Mouse (Mus musculus) erythroblast, embryonic 14.5 days (primary cell): ENCODE data around the gene Shroom2. TPM values are rescaled to one million over a fixed set of nuclear protein-coding genes. Genes with fewer than 3 reads are reported as not detected.
"Not testable (repeated sequence)": the region's sequence is repeated elsewhere in the genome, so short reads cannot be mapped to it uniquely, and the experiment has no call there.

ENCODE experiments used
- H3K27me3 ChIP-seq: 2 replicates; pipeline ENCODE4 v1.6.1; 2012; ENCODE audit warnings: inconsistent platforms; ENCODE audit not compliant: control insufficient read depth
- H3K36me3 ChIP-seq: 2 replicates; pipeline ENCODE4 v1.6.1; 2012; ENCODE audit warnings: mild to moderate bottlenecking, inconsistent platforms; ENCODE audit not compliant: control insufficient read depth
- H3K4me1 ChIP-seq: 2 replicates; pipeline ENCODE4 v1.6.1; 2012; ENCODE audit warnings: inconsistent platforms; ENCODE audit not compliant: control insufficient read depth
- H3K4me3 ChIP-seq: replicated peaks from 2 replicates; pipeline ENCODE3; 2012; ENCODE audit warnings: moderate library complexity, mild to moderate bottlenecking, inconsistent platforms
- H3K9me3 ChIP-seq: 2 replicates; pipeline ENCODE4 v1.6.1; 2012; ENCODE audit warnings: low read length, inconsistent platforms, mixed read lengths; ENCODE audit not compliant: control insufficient read depth
- GATA1 ChIP-seq: IDR thresholded peaks from 2 replicates; pipeline ENCODE4 v1.6.1; 2012; ENCODE audit warnings: low read length, inconsistent platforms, mixed read lengths
- TAL1 ChIP-seq: IDR thresholded peaks from 3 replicates; pipeline ENCODE4 v1.6.1; 2012; ENCODE audit warnings: low read length, inconsistent platforms, mixed read lengths
- polyA plus RNA-seq: library from polyadenylated mRNA; stranded (reverse); fragments of >175 nt; gene quantifications from 2 replicates; pipeline ENCODE4 v1.2.3, GENCODE M21; 2012

The Shroom2 gene
- polyA plus RNA-seq, 1 experiment = not detected

GRCm38 (mm10) chrX:152762855-152763254 lies 6.4 kb downstream of the Shroom2 start:
- no peak for TF ChIP-seq TAL1
- TF ChIP-seq GATA1 = no peak
- Histone ChIP-seq H3K27me3 (peaks cover 3% of the 10 kb centered on the region; the same call in 1 of the 2 replicates), H3K36me3 (no peaks in the 10 kb centered on the region)

GRCm38 (mm10) chrX:152762437-152762836 lies 6.8 kb downstream of the Shroom2 start:
- Histone ChIP-seq H3K4me3 (no peak overlapping the region), H3K9me3 (no peaks in the 10 kb centered on the region), H3K4me1 (no peaks in the 10 kb centered on the region), H3K36me3 (no peaks in the 10 kb centered on the region), H3K27me3 (no peaks in the 10 kb centered on the region)
- TF ChIP-seq GATA1 (no peak), TAL1 (no peak)

More at GRCm38 (mm10) chrX:152762855-152763254, 6.4 kb downstream of the Shroom2 start:
- Histone ChIP-seq H3K9me3 (no peaks in the 10 kb centered on the region), H3K4me1 (no peaks in the 10 kb centered on the region), H3K4me3 (no peak overlapping the region)

DNA sequence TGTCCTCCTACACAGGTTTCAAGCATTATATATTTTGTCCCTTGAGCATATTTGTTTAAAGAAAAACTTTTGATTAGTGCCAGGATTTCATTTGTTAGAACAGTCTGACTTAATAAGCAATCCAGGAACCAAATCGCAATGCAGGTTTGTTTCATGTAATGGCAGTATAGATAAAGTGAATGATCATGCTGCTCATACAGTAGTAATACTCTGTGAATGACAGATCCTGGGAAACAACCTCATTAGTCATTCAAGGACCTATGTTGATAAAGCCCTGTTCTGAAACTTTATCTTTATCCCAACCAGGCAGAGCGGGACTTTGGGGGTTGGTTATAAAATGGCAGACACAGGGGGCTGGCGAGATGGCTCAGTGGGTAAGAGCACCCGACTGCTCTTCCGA lies 13.0 kb downstream of the Shroom2 start:
- H3K36me3 ChIP-seq = no peaks in the 10 kb centered on the region
- H3K4me3 ChIP-seq = no peak overlapping the region
- H3K27me3 ChIP-seq = no peaks in the 10 kb centered on the region
- TF ChIP-seq GATA1 (no peak), TAL1 (no peak)
- no peaks in the 10 kb centered on the region; the same call in 1 of the 2 replicates for H3K4me1 ChIP-seq
- H3K9me3 ChIP-seq = no peaks in the 10 kb centered on the region

DNA sequence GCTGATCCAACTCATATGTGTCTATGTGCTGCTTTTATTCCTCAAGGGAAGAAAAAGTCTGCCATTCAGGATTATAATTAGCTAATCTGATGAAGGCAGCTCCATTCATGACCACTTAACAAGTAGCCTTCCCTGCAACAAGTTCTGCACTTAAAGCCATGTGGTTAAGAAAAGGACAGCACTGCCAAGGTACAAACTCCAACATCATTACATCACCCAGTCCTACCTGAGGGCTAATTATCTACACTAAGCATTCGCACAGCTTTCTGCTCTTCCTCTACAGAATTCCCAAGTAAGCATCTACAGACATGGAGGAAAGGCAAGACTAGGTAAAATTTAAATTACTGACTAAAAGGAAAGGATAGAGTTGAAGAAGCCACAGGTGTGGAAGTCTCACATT lies 13.4 kb downstream of the Shroom2 start:
- TF ChIP-seq TAL1 (no peak), GATA1 (no peak)
- H3K4me3 ChIP-seq = no peak overlapping the region
- H3K27me3 ChIP-seq = no peaks in the 10 kb centered on the region
- H3K4me1 ChIP-seq = no peaks in the 10 kb centered on the region; the same call in 1 of the 2 replicates
- no peaks in the 10 kb centered on the region for H3K36me3 ChIP-seq
- H3K9me3 ChIP-seq = no peaks in the 10 kb centered on the region

DNA sequence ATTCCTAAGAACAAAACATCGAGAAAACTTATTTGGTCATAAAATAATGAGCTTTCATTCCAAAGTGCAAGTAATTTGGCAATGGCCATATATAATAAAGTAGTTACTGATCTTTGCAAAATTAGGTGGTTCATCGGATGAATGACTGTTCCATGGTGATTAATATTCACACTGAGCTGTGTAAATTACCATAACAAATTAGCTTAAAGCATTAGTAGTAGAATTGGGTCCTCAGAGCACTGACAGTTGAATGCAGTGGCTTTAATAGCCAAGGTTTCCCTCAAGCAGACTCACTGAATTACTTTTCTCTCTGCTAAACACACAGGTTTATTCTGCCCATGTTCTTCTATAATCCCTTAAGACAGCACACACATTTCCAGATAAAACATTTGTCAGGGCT lies 23.3 kb downstream of the Shroom2 start:
- Histone ChIP-seq H3K36me3 (no peaks in the 10 kb centered on the region), H3K4me1 (peaks cover 24% of the 10 kb centered on the region), H3K9me3 (no peaks in the 10 kb centered on the region), H3K4me3 (no peak overlapping the region), H3K27me3 (no peaks in the 10 kb centered on the region)
- TF ChIP-seq GATA1 (no peak), TAL1 (no peak)

DNA sequence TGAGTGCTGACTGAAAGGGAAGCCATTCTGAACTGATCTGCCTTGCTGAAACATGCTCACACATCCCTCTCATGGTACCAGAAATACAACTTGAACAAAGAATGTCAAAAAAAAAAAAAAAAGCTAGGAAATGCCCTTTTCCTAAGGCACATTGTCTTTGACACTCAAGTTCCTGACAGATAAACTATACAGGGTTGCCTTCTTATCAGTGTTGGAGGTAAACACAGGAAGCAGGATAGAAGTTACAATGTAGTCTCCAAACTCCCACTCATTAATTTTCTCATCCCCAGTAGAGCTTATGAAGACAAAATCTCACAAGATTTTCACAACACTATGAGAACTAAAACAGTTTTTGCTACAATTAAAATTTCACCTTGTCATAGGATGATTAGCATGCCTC lies 25.6 kb downstream of the Shroom2 start:
- Histone ChIP-seq H3K27me3 (no peaks in the 10 kb centered on the region), H3K4me1 (peaks cover 32% of the 10 kb centered on the region), H3K36me3 (no peaks in the 10 kb centered on the region), H3K4me3 (no peak overlapping the region), H3K9me3 (no peaks in the 10 kb centered on the region)
- TF ChIP-seq GATA1 (no peak), TAL1 (no peak)

GRCm38 (mm10) chrX:152738759-152739368 lies 30.4 kb downstream of the Shroom2 start:
- no peak overlapping the region for H3K4me3 ChIP-seq
- no peaks in the 10 kb centered on the region for H3K27me3 ChIP-seq
- H3K4me1 ChIP-seq = peaks cover 28% of the 10 kb centered on the region
- H3K36me3 ChIP-seq = no peaks in the 10 kb centered on the region
- H3K9me3 ChIP-seq = no peaks in the 10 kb centered on the region
- TF ChIP-seq TAL1 (no peak), GATA1 (no peak)

DNA sequence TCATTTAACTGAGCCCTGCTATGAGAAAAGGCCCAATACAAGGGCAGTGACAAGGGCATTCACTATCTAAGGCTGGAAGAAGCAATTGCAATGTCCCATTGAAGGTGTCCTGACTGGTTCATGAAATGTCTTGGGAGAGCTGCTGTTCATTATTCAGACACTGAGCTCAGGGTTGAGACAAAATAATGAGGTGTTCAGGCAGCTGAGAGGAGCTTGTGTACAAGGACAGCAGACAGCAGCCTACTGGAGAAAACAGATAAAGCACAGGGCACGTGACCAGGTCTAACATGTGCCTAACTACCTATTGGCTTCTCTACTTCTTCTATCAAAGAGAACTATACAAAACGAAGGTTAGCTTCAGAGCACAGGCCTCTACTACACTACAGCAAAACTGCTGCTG lies 31.1 kb downstream of the Shroom2 start:
- Histone ChIP-seq H3K4me1 (peaks cover 25% of the 10 kb centered on the region), H3K4me3 (no peak overlapping the region), H3K36me3 (no peaks in the 10 kb centered on the region), H3K27me3 (no peaks in the 10 kb centered on the region), H3K9me3 (no peaks in the 10 kb centered on the region)
- no peak for TF ChIP-seq TAL1
- TF ChIP-seq GATA1 = no peak

DNA sequence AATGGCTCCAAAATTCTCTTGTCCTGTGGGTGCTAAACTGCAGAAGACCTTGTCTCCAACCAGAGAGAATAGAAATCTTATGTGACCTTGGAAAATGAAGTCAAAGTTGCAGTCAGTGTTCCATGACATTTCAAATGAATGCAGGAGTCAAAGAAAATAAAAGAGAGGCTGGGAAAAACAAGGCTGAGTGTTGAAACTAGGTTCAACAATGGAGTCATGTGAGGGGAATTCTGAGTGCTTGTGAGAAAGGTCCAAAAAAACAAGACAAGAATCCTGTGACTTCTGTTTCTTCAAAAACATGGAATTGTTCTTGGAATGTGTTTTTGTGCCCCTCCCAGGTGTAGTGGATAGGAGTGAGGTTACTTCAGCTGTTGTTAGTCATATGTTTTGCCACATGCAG lies 34.0 kb downstream of the Shroom2 start:
- H3K36me3 ChIP-seq = no peaks in the 10 kb centered on the region
- H3K4me3 ChIP-seq = no peak overlapping the region
- TF ChIP-seq TAL1 (no peak), GATA1 (no peak)
- peaks cover 12% of the 10 kb centered on the region for H3K4me1 ChIP-seq
- no peaks in the 10 kb centered on the region for H3K9me3 ChIP-seq
- H3K27me3 ChIP-seq = no peaks in the 10 kb centered on the region

DNA sequence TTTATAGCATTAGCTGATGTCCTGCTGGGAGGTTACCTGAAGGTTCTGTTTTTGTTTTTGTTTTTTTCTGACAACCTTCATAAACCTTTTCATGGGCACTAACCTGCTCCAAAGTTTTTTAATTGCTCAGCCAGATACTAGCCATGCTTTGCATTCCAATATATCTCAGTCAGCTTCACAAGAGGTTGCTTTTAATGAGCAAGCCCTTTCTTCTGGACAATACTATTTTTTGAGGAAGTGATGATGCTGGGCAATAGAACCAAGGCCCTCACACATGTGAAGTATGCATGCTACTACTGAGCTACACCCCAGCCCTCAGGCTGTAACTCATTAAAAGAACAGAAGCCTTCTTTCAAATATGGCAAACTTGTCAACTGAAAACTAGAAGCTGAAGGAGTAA lies 52.6 kb downstream of the Shroom2 start:
- TF ChIP-seq GATA1 = no peak
- TF ChIP-seq TAL1 = no peak
- Histone ChIP-seq H3K27me3 (no peaks in the 10 kb centered on the region), H3K4me3 (no peak overlapping the region), H3K9me3 (no peaks in the 10 kb centered on the region), H3K36me3 (no peaks in the 10 kb centered on the region), H3K4me1 (no peaks in the 10 kb centered on the region)

GRCm38 (mm10) chrX:152710715-152711114 lies 58.5 kb downstream of the Shroom2 start:
- not testable (repeated sequence) for H3K4me3 ChIP-seq, H3K36me3 ChIP-seq

More at GRCm38 (mm10) chrX:152710715-152711114, 58.5 kb downstream of the Shroom2 start:
- H3K9me3 ChIP-seq, H3K4me1 ChIP-seq, H3K27me3 ChIP-seq: not testable (repeated sequence)
